Comparison of ENCODE assay signal across 12 mouse cellular contexts in the genomic region with DNA sequence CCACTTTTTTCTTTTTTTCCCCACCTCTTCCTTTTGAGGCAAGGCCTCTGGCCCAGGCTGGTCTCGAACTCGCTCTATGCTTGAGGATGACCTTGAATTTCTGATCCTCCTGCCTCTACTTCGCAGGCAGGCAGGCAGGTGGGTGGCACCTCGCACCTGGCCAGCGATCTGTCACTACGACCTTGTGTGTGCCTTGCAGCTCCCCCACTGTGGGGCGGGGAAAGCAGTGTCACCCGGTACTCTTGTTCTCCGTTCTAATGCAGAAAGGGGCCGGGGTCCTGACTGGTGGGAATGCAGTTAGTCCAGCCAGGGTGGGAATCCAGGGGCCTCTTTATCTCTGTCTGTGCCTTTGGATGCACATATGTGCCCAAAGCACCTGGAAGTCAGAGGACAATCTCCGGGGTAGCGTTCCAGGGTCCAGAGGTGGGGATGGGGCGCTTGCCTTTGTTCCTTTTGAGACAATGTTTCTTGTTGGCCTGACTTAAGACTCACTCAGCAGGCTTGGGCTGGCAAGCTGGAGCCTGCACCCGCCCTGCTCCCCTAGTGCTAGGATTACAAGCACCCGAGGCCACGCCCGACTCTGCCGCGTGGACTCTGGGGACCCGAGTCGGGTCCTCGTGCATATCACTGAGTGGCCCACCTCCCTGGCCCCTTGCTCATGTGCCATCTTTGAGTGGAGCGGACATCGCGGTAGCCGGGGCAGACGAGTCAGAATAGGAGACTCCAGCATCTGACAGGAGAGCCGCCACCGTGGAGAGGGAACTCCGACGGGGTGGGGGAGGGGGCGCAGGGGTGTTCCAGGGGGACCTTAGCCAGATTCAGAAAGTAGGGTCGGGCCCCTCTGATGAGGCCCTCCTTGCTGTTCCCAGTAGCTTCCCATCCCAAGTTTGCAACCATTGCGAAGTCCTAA. TPM values are rescaled to one million over a fixed set of nuclear protein-coding genes. Genes with fewer than 3 reads are reported as not detected.
DNase-seq lines count a peak whose midpoint lies in the region; ATAC-seq lines count a peak whose summit lies in the region.
"Had no signal": no experiment of that assay in that cellular context is flagged by ENCODE, and none has a peak within 500 bp of the region (broad histone marks: within the 10 kb centered on the region; RNA-seq: fewer than 3 reads in every experiment).

No protein-coding gene starts in this region.

- DNase-seq in kidney, postnatal 10 days, result no peak
- no peak for DNase-seq in embryonic facial prominence, embryonic 11.5 days (ENCODE audit: low spot score)
- no peak for DNase-seq in hindbrain, embryonic 14.5 days (ENCODE audit: low spot score)
- DNase-seq in ovary, adult 18-20 months (ENCODE audit: low spot score), result no peak
- no peak for DNase-seq in right cerebral cortex, postnatal 4 days
- DNase-seq in thymus, postnatal 4 days, result no peak

- H3K27me3 ChIP-seq in kidney, embryonic 16.5 days (ENCODE audit: insufficient read depth, low read length), result peaks cover 57% of the 10 kb centered on the region
- H3K27me3 ChIP-seq in embryonic facial prominence, embryonic 11.5 days (ENCODE audit: control insufficient read depth, insufficient read depth, low read length), result peaks cover 38% of the 10 kb centered on the region
- H3K27me3 ChIP-seq in hindbrain, embryonic 14.5 days (ENCODE audit: control insufficient read depth, insufficient read depth, low read length), result peaks cover 53% of the 10 kb centered on the region
- H3K27me3 ChIP-seq in midbrain, embryonic 16.5 days (ENCODE audit: control insufficient read depth, insufficient read depth, low read depth, low read length), result peaks cover 33% of the 10 kb centered on the region

- H3K27ac ChIP-seq in kidney, embryonic 16.5 days (ENCODE audit: low read length), result no peak overlapping the region
- H3K27ac ChIP-seq in embryonic facial prominence, embryonic 11.5 days (replicated peaks; ENCODE audit: low read depth, low read length), result no peak overlapping the region
- no peak overlapping the region for H3K27ac ChIP-seq in hindbrain, embryonic 14.5 days
- no peak overlapping the region for H3K27ac ChIP-seq in midbrain, embryonic 16.5 days (ENCODE audit: low read length)

- H3K4me3 ChIP-seq in kidney, embryonic 16.5 days (ENCODE audit: low read length), result peak overlapping the region; percentile 36
- peak overlapping the region; percentile 24 for H3K4me3 ChIP-seq in embryonic facial prominence, embryonic 11.5 days (ENCODE audit: low read depth, low read length)
- H3K4me3 ChIP-seq in hindbrain, embryonic 14.5 days (replicated peaks; ENCODE audit: low read length), result peak overlapping the region; percentile 14
- H3K4me3 ChIP-seq in midbrain, embryonic 16.5 days (ENCODE audit: low read depth, low read length), result peak overlapping the region; percentile 19; the same call in 1 of the 2 replicates
- H3K4me3 ChIP-seq: erythroblast, embryonic 14.5 days; megakaryocyte, embryonic 14.5 days had no signal

- peaks cover 5% of the 10 kb centered on the region; the same call in 1 of the 2 replicates for H3K9me3 ChIP-seq in kidney, embryonic 16.5 days (ENCODE audit: low read length)
- no peaks in the 10 kb centered on the region for H3K9me3 ChIP-seq in embryonic facial prominence, embryonic 11.5 days (replicated peaks; ENCODE audit: control insufficient read depth, low read length)
- no peaks in the 10 kb centered on the region for H3K9me3 ChIP-seq in hindbrain, embryonic 14.5 days (ENCODE audit: control insufficient read depth, low read length)
- H3K9me3 ChIP-seq in midbrain, embryonic 16.5 days (replicated peaks; ENCODE audit: control insufficient read depth, low read length, poor library complexity, severe bottlenecking), result no peaks in the 10 kb centered on the region

- H3K4me2 ChIP-seq in kidney, embryonic 16.5 days (replicated peaks; ENCODE audit: low read depth, low read length), result peak overlapping the region; percentile 52
- peak overlapping the region; percentile 55 for H3K4me2 ChIP-seq in embryonic facial prominence, embryonic 11.5 days (ENCODE audit: low read depth, low read length)
- peak overlapping the region; percentile 42 for H3K4me2 ChIP-seq in hindbrain, embryonic 14.5 days (replicated peaks)
- peak overlapping the region; percentile 47 for H3K4me2 ChIP-seq in midbrain, embryonic 16.5 days (ENCODE audit: low read length)

- no peak overlapping the region for H3K9ac ChIP-seq in kidney, embryonic 16.5 days (replicated peaks; ENCODE audit: low read length)
- H3K9ac ChIP-seq in embryonic facial prominence, embryonic 11.5 days (replicated peaks; ENCODE audit: low read length), result peak overlapping the region; percentile 18
- H3K9ac ChIP-seq in hindbrain, embryonic 14.5 days, result no peak overlapping the region
- H3K9ac ChIP-seq in midbrain, embryonic 16.5 days (ENCODE audit: low read depth, low read length), result 0 out of 2 replicates have a peak overlapping the region, but pooled peaks have one; percentile 7

- H3K36me3 ChIP-seq in kidney, embryonic 16.5 days (ENCODE audit: insufficient read depth, low read length), result no peaks in the 10 kb centered on the region
- H3K36me3 ChIP-seq in embryonic facial prominence, embryonic 11.5 days (replicated peaks; ENCODE audit: control insufficient read depth, insufficient read depth, low read depth, low read length), result no peaks in the 10 kb centered on the region
- no peaks in the 10 kb centered on the region for H3K36me3 ChIP-seq in hindbrain, embryonic 14.5 days (replicated peaks; ENCODE audit: control insufficient read depth, insufficient read depth)
- H3K36me3 ChIP-seq in midbrain, embryonic 16.5 days (ENCODE audit: control insufficient read depth, insufficient read depth, low read length), result no peaks in the 10 kb centered on the region

- ATAC-seq in kidney, embryonic 16.5 days (ENCODE audit: low FRiP score, low TSS enrichment), result no peak
- ATAC-seq in embryonic facial prominence, embryonic 11.5 days (replicated peaks; ENCODE audit: insufficient number of reproducible peaks, low FRiP score, low TSS enrichment, low read depth), result no peak
- 0 out of 2 replicates have a peak, but pooled peaks have one; percentile 17 for ATAC-seq in hindbrain, embryonic 14.5 days (ENCODE audit: low FRiP score)
- no peak for ATAC-seq in midbrain, embryonic 16.5 days

- H3K4me1 ChIP-seq in kidney, embryonic 16.5 days (ENCODE audit: insufficient read depth, low read length), result peaks cover 20% of the 10 kb centered on the region
- no peaks in the 10 kb centered on the region for H3K4me1 ChIP-seq in embryonic facial prominence, embryonic 11.5 days (ENCODE audit: control insufficient read depth, insufficient read depth, low read length)
- H3K4me1 ChIP-seq in hindbrain, embryonic 14.5 days (replicated peaks; ENCODE audit: control insufficient read depth, insufficient read depth, low read length), result peaks cover 13% of the 10 kb centered on the region
- H3K4me1 ChIP-seq in midbrain, embryonic 16.5 days (ENCODE audit: control insufficient read depth, insufficient read depth, low read length), result peaks cover 4% of the 10 kb centered on the region
- H3K4me1 ChIP-seq: megakaryocyte, embryonic 14.5 days had no signal

- WGBS in kidney, embryonic 16.5 days, result 7% methylated on average over 34 of the region's 34 CpGs
- 7% methylated on average over 34 of the region's 34 CpGs for WGBS in embryonic facial prominence, embryonic 11.5 days
- 8% methylated on average over 34 of the region's 34 CpGs for WGBS in hindbrain, embryonic 14.5 days
- 8% methylated on average over 33 of the region's 34 CpGs for WGBS in midbrain, embryonic 16.5 days

RNA-seq across cellular contexts. Expression of a gene that starts 22.2 kb away (rescaled TPM):
- polyA plus RNA-seq in kidney, embryonic 16.5 days (2015; fragmentation: Nextera tagmentation; extraction: Ambion mirVana), result not detected in 2 replicates
- not detected in 2 replicates for polyA plus RNA-seq in embryonic facial prominence, embryonic 11.5 days (2014; fragmentation: Nextera tagmentation; extraction: Ambion mirVana)
- polyA plus RNA-seq in hindbrain, embryonic 14.5 days (2014; fragmentation: Nextera tagmentation; extraction: Ambion mirVana), result not detected in 2 replicates
- not detected in 2 replicates for polyA plus RNA-seq in midbrain, embryonic 16.5 days (2015; fragmentation: Nextera tagmentation; extraction: Ambion mirVana)
- polyA plus RNA-seq: brain, embryonic 14.5 days; erythroblast, embryonic 14.5 days; small intestine, adult 2 months had no signal

RNA-seq across cellular contexts. Expression of a gene that starts 24.3 kb away (rescaled TPM):
- 6.1 and 8.1 TPM in 2 replicates for polyA plus RNA-seq in kidney, embryonic 16.5 days (2015; fragmentation: Nextera tagmentation; extraction: Ambion mirVana)
- 6.8 and 7.4 TPM in 2 replicates for polyA plus RNA-seq in embryonic facial prominence, embryonic 11.5 days (2014; fragmentation: Nextera tagmentation; extraction: Ambion mirVana)
- polyA plus RNA-seq in hindbrain, embryonic 14.5 days (2014; fragmentation: Nextera tagmentation; extraction: Ambion mirVana), result 14.8 and 15.0 TPM in 2 replicates
- polyA plus RNA-seq in midbrain, embryonic 16.5 days (2015; fragmentation: Nextera tagmentation; extraction: Ambion mirVana), result 27.5 and 29.4 TPM in 2 replicates
- polyA plus RNA-seq: erythroblast, embryonic 14.5 days had no signal

Comparison
In these comparisons a context has a peak if more than half of its experiments do, and no peak if none do; other contexts are left out.
1. H3K9ac ChIP-seq: peak in embryonic facial prominence, embryonic 11.5 days (single experiment) and midbrain, embryonic 16.5 days (single experiment); none in kidney, embryonic 16.5 days (single experiment) and hindbrain, embryonic 14.5 days (single experiment).
2. Peak in every context shown above with its lines, with median percentiles within 50 percentile points of each other: H3K4me2 ChIP-seq and H3K4me3 ChIP-seq.